Mouse (Mus musculus): ENCODE measurements around the gene Gm10972. TPM values are rescaled to one million over a fixed set of nuclear protein-coding genes. Genes with fewer than 3 reads are reported as not detected.
"Not testable (repeated sequence)": the region's sequence is repeated elsewhere in the genome, so short reads cannot be mapped to it uniquely, and the experiment has no call there.

Gene Gm10972
- polyA plus RNA-seq, 1 experiment from 2014 or later = not detected

- H3K4me2 ChIP-seq; H3K4me1 ChIP-seq; H3K9me3 ChIP-seq; H3K9ac ChIP-seq; ATAC-seq (replicated peaks); H3K27ac ChIP-seq; H3K27me3 ChIP-seq (replicated peaks); H3K36me3 ChIP-seq (replicated peaks); H3K4me3 ChIP-seq: not testable (repeated sequence)
- 54% methylated on average over 5 of the region's 5 CpGs for WGBS
These were observed 22.3 kb downstream of the Gm10972 start for GRCm38 (mm10) chr3:94665060-94665802.

GRCm38 (mm10) chr3:94665896-94666295 lies 23.0 kb downstream of the Gm10972 start:
- H3K36me3 ChIP-seq (replicated peaks); H3K4me2 ChIP-seq; H3K4me3 ChIP-seq; H3K9ac ChIP-seq; H3K27me3 ChIP-seq (replicated peaks); H3K4me1 ChIP-seq; H3K9me3 ChIP-seq; ATAC-seq (replicated peaks); H3K27ac ChIP-seq: not testable (repeated sequence)
- 38% methylated on average over 7 of the region's 7 CpGs for WGBS

GRCm38 (mm10) chr3:94675101-94675500 lies 32.2 kb downstream of the Gm10972 start:
- H3K9me3 ChIP-seq; ATAC-seq (replicated peaks); H3K4me3 ChIP-seq; H3K36me3 ChIP-seq (replicated peaks); H3K4me1 ChIP-seq; H3K9ac ChIP-seq; H3K4me2 ChIP-seq; H3K27me3 ChIP-seq (replicated peaks); H3K27ac ChIP-seq: not testable (repeated sequence)
- WGBS = 85% methylated on average over 9 of the region's 9 CpGs

- Histone ChIP-seq H3K4me2 (no peak overlapping the region), H3K27me3 (replicated peaks) (no peaks in the 10 kb centered on the region), H3K4me1 (no peaks in the 10 kb centered on the region), H3K4me3 (no peak overlapping the region), H3K9ac (no peak overlapping the region), H3K27ac (no peak overlapping the region), H3K9me3 (no peaks in the 10 kb centered on the region), H3K36me3 (replicated peaks) (no peaks in the 10 kb centered on the region)
- ATAC-seq (replicated peaks) = no peak
- WGBS = 83% methylated on average over 8 of the region's 8 CpGs
These were observed 36.5 kb downstream of the Gm10972 start for GRCm38 (mm10) chr3:94679351-94679841.

GRCm38 (mm10) chr3:94680032-94680431 lies 37.1 kb downstream of the Gm10972 start:
- not testable (repeated sequence) for H3K9ac ChIP-seq; H3K36me3 ChIP-seq (replicated peaks); H3K27me3 ChIP-seq (replicated peaks); H3K9me3 ChIP-seq; H3K4me3 ChIP-seq; H3K4me1 ChIP-seq; H3K4me2 ChIP-seq; H3K27ac ChIP-seq; ATAC-seq (replicated peaks)
- WGBS = 92% methylated on average over 12 of the region's 12 CpGs

- no peaks in the 10 kb centered on the region for H3K36me3 ChIP-seq (replicated peaks)
- H3K4me1 ChIP-seq = no peaks in the 10 kb centered on the region
- H3K27me3 ChIP-seq (replicated peaks) = no peaks in the 10 kb centered on the region
- H3K9me3 ChIP-seq = no peaks in the 10 kb centered on the region
- no peak overlapping the region for H3K4me3 ChIP-seq
- H3K27ac ChIP-seq = no peak overlapping the region
- ATAC-seq (replicated peaks) = no peak
- H3K9ac ChIP-seq = no peak overlapping the region
- WGBS = 94% methylated on average over 16 of the region's 16 CpGs
- no peak overlapping the region for H3K4me2 ChIP-seq
These were observed 37.9 kb downstream of the Gm10972 start for GRCm38 (mm10) chr3:94680783-94681182.

DNA sequence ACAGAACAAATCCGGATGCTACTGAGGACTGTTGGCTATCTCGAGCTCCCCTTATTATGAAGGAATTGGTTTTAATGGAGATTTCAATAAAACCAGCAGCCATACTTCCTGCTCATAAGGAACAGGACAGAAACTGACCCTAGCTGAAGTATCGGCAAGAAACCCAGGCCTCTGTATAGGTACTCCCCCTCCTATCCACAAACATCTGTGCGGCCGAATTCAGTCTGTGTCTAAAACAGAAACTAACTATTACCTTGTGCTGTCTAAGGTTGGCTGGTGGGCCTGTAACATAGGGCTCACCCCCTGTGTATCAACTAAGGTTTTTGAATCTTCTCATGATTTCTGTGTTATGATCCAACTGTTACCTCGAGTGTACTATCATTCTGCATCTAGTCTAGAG lies 40.7 kb downstream of the Gm10972 start:
- Histone ChIP-seq H3K27me3 (replicated peaks) (no peaks in the 10 kb centered on the region), H3K9ac (no peak overlapping the region), H3K4me2 (no peak overlapping the region), H3K27ac (no peak overlapping the region), H3K9me3 (no peaks in the 10 kb centered on the region), H3K4me3 (no peak overlapping the region), H3K4me1 (no peaks in the 10 kb centered on the region), H3K36me3 (replicated peaks) (no peaks in the 10 kb centered on the region)
- 81% methylated on average over 6 of the region's 6 CpGs for WGBS
- no peak for ATAC-seq (replicated peaks)

- H3K36me3 ChIP-seq (replicated peaks); H3K4me2 ChIP-seq; H3K4me3 ChIP-seq; H3K4me1 ChIP-seq; H3K9ac ChIP-seq; H3K27me3 ChIP-seq (replicated peaks); H3K9me3 ChIP-seq; H3K27ac ChIP-seq; ATAC-seq (replicated peaks): not testable (repeated sequence)
- WGBS = 86% methylated on average over 8 of the region's 8 CpGs
These were observed 43.3 kb downstream of the Gm10972 start for GRCm38 (mm10) chr3:94685989-94686772.

- not testable (repeated sequence) for H3K4me3 ChIP-seq; H3K4me2 ChIP-seq; ATAC-seq (replicated peaks); H3K4me1 ChIP-seq; H3K36me3 ChIP-seq (replicated peaks); H3K9me3 ChIP-seq; H3K27me3 ChIP-seq (replicated peaks); H3K9ac ChIP-seq; H3K27ac ChIP-seq
- WGBS = 85% methylated on average over 3 of the region's 3 CpGs
These were observed 45.8 kb downstream of the Gm10972 start for GRCm38 (mm10) chr3:94688698-94689097.

DNA sequence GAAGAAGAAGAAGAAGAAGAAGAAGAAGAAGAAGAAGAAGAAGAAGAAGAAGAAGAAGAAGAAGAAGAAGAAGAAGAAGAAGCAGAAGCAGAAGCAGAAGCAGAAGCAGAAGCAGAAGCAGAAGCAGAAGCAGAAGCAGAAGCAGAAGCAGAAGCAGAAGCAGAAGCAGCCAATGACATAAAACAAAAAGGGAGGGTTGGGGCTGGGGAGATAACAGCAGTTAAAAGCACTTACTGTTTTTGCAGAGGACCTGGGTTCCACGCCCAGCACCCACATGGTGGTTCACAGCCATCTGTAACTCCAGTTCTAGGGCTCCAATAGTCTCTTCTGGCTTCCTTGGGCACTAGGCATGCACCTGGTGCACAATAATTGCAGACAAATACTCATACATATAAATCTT lies 46.3 kb downstream of the Gm10972 start:
- H3K27ac ChIP-seq; H3K9ac ChIP-seq; H3K9me3 ChIP-seq; H3K4me3 ChIP-seq; ATAC-seq (replicated peaks); H3K36me3 ChIP-seq (replicated peaks); H3K4me2 ChIP-seq; H3K4me1 ChIP-seq; H3K27me3 ChIP-seq (replicated peaks): not testable (repeated sequence)
- 55% methylated on average over 1 of the region's 1 CpGs for WGBS

DNA sequence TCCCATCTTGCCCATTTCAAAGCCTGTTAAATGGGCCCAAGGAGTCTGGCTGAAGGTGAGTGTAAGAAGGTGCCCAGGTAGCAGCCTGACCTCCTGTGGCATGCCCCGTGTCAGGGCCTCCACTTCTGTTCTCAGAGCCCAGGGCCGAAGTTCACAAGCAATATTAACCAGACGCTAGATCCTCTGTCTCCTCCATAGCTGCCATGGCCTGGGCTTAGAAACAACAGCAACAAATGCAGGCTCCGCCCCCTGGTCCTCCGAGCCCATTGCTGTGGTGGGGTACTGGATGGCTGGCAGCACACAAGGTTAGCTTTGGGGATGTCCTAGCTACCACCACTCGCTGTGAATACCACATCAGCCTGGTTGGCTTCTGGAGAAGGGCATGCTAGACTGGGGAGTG lies 47.2 kb downstream of the Gm10972 start:
- not testable (repeated sequence) for H3K36me3 ChIP-seq (replicated peaks); H3K27me3 ChIP-seq (replicated peaks); H3K4me1 ChIP-seq; H3K9me3 ChIP-seq; H3K4me3 ChIP-seq; H3K9ac ChIP-seq; ATAC-seq (replicated peaks); H3K4me2 ChIP-seq; H3K27ac ChIP-seq
- WGBS = 55% methylated on average over 6 of the region's 6 CpGs

DNA sequence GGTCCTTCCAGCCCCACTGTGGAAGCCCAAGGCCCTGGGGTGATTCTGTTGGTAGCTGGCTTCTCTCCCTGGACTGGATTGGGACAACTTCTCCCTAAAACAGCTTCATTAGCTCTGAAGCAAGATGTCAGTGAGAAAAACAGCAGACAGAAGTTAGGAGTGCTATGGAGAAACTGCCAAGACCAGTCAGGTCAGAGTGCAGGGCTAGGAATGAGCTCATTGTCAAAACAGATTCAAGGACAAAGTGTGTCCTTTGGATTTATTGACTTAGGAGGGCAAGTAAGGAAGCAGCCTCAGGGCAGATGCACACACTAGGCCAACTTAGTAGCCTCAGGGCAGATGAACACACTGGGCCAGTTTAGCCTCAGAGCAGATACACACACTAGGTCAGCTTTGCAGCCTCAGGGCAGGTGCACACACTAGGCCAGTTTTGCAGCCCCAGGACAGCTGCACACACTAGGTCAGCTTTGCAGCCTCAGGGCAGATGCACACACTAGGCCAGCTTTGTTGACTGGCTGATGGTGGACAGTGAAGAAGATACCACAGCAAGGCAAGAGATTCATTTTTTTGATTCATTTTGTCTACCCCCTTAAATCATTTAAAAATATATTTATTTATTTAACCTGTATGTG lies 47.8 kb downstream of the Gm10972 start:
- Histone ChIP-seq H3K4me2 (no peak overlapping the region), H3K9me3 (no peaks in the 10 kb centered on the region), H3K9ac (no peak overlapping the region), H3K4me3 (no peak overlapping the region), H3K36me3 (replicated peaks) (no peaks in the 10 kb centered on the region), H3K4me1 (no peaks in the 10 kb centered on the region), H3K27me3 (replicated peaks) (no peaks in the 10 kb centered on the region), H3K27ac (no peak overlapping the region)
- ATAC-seq (replicated peaks) = no peak
